Mouse (Mus musculus): ENCODE results near the gene Nsf.
A peak's percentile ranks its signal among the peaks of the same experiment; 100 is the strongest.

DNA sequence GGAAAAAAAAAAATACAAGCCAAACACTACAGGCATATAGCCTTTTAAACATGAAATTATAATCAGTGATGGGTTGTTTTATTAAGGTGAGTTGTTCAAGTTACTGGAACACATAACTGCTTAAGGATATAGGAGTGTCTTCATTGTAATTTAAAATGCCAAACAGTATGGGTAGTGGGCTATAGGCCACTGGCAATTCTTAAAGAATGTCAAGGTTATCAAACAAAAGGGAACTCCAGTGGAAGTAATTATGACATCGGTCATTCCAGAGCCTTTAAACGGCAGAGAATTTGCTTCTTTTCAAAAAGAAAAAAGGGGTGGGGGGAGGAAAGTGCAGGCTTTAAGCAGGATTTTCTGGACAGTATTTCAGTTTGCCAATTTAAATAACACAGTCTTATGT is 18.1 kb downstream of the Nsf start:
- TF ChIP-seq HCFC1 (IDR thresholded peaks at IDR 0.05; ENCODE audit: borderline replicate concordance, insufficient read depth, low read length) (no peak), CHD2 (IDR thresholded peaks at IDR 0.05; ENCODE audit: low read depth, low read length) (peak; percentile 68; the same call in 1 of the 2 replicates)
